Mouse (Mus musculus): Measurements from ENCODE around the gene Fkbp1b. TPM values are rescaled to one million over a fixed set of nuclear protein-coding genes. Genes with fewer than 3 reads are reported as not detected.
"Not testable (repeated sequence)": the region's sequence is repeated elsewhere in the genome, so short reads cannot be mapped to it uniquely, and the experiment has no call there.

The Fkbp1b gene
- polyA plus RNA-seq, 1 experiment from 2014 or later, result 30.7 TPM

GRCm38 (mm10) chr12:4811036-4811435 is 30.4 kb downstream of the Fkbp1b start:
- no peaks in the 10 kb centered on the region for H3K4me1 ChIP-seq (ENCODE audit: control insufficient read depth, insufficient read depth, low read length)
- no peaks in the 10 kb centered on the region for H3K27me3 ChIP-seq (ENCODE audit: control insufficient read depth, insufficient read depth, low read length)
- H3K36me3 ChIP-seq (ENCODE audit: control insufficient read depth, insufficient read depth, low read length), result no peaks in the 10 kb centered on the region
- H3K4me3 ChIP-seq (replicated peaks; ENCODE audit: low read depth, low read length), result no peak overlapping the region
- no peak for DNase-seq
- WGBS, result 81% methylated on average over 4 of the region's 4 CpGs
- ATAC-seq (ENCODE audit: low FRiP score, low TSS enrichment), result no peak
- no peak overlapping the region for H3K9ac ChIP-seq (replicated peaks; ENCODE audit: low read length)
- no peak overlapping the region for H3K4me2 ChIP-seq (ENCODE audit: low read length)
- no peak overlapping the region for H3K27ac ChIP-seq (replicated peaks; ENCODE audit: low read depth, low read length)
- no peaks in the 10 kb centered on the region for H3K9me3 ChIP-seq (ENCODE audit: control insufficient read depth, low read length)

- 81% methylated on average over 6 of the region's 6 CpGs for WGBS
- H3K4me2 ChIP-seq (ENCODE audit: low read length); H3K9ac ChIP-seq (replicated peaks; ENCODE audit: low read length); DNase-seq; H3K4me3 ChIP-seq (replicated peaks; ENCODE audit: low read depth, low read length); H3K27ac ChIP-seq (replicated peaks; ENCODE audit: low read depth, low read length); H3K36me3 ChIP-seq (ENCODE audit: control insufficient read depth, insufficient read depth, low read length); H3K9me3 ChIP-seq (ENCODE audit: control insufficient read depth, low read length); H3K27me3 ChIP-seq (ENCODE audit: control insufficient read depth, insufficient read depth, low read length); H3K4me1 ChIP-seq (ENCODE audit: control insufficient read depth, insufficient read depth, low read length); ATAC-seq (ENCODE audit: low FRiP score, low TSS enrichment): not testable (repeated sequence)
These were observed 43.9 kb downstream of the Fkbp1b start for GRCm38 (mm10) chr12:4797471-4797870.

- Histone ChIP-seq H3K4me2 (ENCODE audit: low read length) (no peak overlapping the region), H3K27me3 (ENCODE audit: control insufficient read depth, insufficient read depth, low read length) (no peaks in the 10 kb centered on the region), H3K27ac (replicated peaks; ENCODE audit: low read depth, low read length) (no peak overlapping the region), H3K4me1 (ENCODE audit: control insufficient read depth, insufficient read depth, low read length) (no peaks in the 10 kb centered on the region), H3K9ac (replicated peaks; ENCODE audit: low read length) (no peak overlapping the region), H3K4me3 (replicated peaks; ENCODE audit: low read depth, low read length) (no peak overlapping the region), H3K9me3 (ENCODE audit: control insufficient read depth, low read length) (no peaks in the 10 kb centered on the region), H3K36me3 (ENCODE audit: control insufficient read depth, insufficient read depth, low read length) (no peaks in the 10 kb centered on the region)
- ATAC-seq (ENCODE audit: low FRiP score, low TSS enrichment) (no peak), DNase-seq (peak; percentile 14)
- WGBS, result 89% methylated on average over 1 of the region's 1 CpGs
These were observed 47.7 kb downstream of the Fkbp1b start for GRCm38 (mm10) chr12:4793718-4794117.

GRCm38 (mm10) chr12:4788128-4788527 is 53.3 kb downstream of the Fkbp1b start:
- not testable (repeated sequence) for H3K9ac ChIP-seq (replicated peaks; ENCODE audit: low read length); H3K36me3 ChIP-seq (ENCODE audit: control insufficient read depth, insufficient read depth, low read length); H3K27ac ChIP-seq (replicated peaks; ENCODE audit: low read depth, low read length); H3K4me2 ChIP-seq (ENCODE audit: low read length); DNase-seq; H3K27me3 ChIP-seq (ENCODE audit: control insufficient read depth, insufficient read depth, low read length); H3K4me3 ChIP-seq (replicated peaks; ENCODE audit: low read depth, low read length); H3K4me1 ChIP-seq (ENCODE audit: control insufficient read depth, insufficient read depth, low read length); H3K9me3 ChIP-seq (ENCODE audit: control insufficient read depth, low read length); ATAC-seq (ENCODE audit: low FRiP score, low TSS enrichment)
- 95% methylated on average over 25 of the region's 25 CpGs for WGBS

GRCm38 (mm10) chr12:4784466-4784865 is 56.9 kb downstream of the Fkbp1b start:
- H3K9ac ChIP-seq (replicated peaks; ENCODE audit: low read length), result no peak overlapping the region
- DNase-seq, result no peak
- no peaks in the 10 kb centered on the region for H3K4me1 ChIP-seq (ENCODE audit: control insufficient read depth, insufficient read depth, low read length)
- no peak overlapping the region for H3K4me2 ChIP-seq (ENCODE audit: low read length)
- no peak for ATAC-seq (ENCODE audit: low FRiP score, low TSS enrichment)
- H3K27ac ChIP-seq (replicated peaks; ENCODE audit: low read depth, low read length), result no peak overlapping the region
- no peak overlapping the region for H3K4me3 ChIP-seq (replicated peaks; ENCODE audit: low read depth, low read length)
- no peaks in the 10 kb centered on the region for H3K36me3 ChIP-seq (ENCODE audit: control insufficient read depth, insufficient read depth, low read length)
- no peaks in the 10 kb centered on the region for H3K27me3 ChIP-seq (ENCODE audit: control insufficient read depth, insufficient read depth, low read length)
- no peaks in the 10 kb centered on the region for H3K9me3 ChIP-seq (ENCODE audit: control insufficient read depth, low read length)
- WGBS, result 78% methylated on average over 2 of the region's 2 CpGs

GRCm38 (mm10) chr12:4783598-4783997 is 57.8 kb downstream of the Fkbp1b start:
- Histone ChIP-seq H3K27ac (replicated peaks; ENCODE audit: low read depth, low read length) (no peak overlapping the region), H3K9ac (replicated peaks; ENCODE audit: low read length) (no peak overlapping the region), H3K27me3 (ENCODE audit: control insufficient read depth, insufficient read depth, low read length) (no peaks in the 10 kb centered on the region), H3K36me3 (ENCODE audit: control insufficient read depth, insufficient read depth, low read length) (no peaks in the 10 kb centered on the region), H3K4me2 (ENCODE audit: low read length) (no peak overlapping the region), H3K4me1 (ENCODE audit: control insufficient read depth, insufficient read depth, low read length) (no peaks in the 10 kb centered on the region), H3K4me3 (replicated peaks; ENCODE audit: low read depth, low read length) (no peak overlapping the region), H3K9me3 (ENCODE audit: control insufficient read depth, low read length) (no peaks in the 10 kb centered on the region)
- WGBS, result 54% methylated on average over 5 of the region's 5 CpGs
- ATAC-seq (ENCODE audit: low FRiP score, low TSS enrichment) (no peak), DNase-seq (no peak)

Other genes starting within 250 kb of the Fkbp1b start
- 19.9 and 21.2 TPM in 2 replicates for gene Itsn2, start 249.0 kb downstream of the Fkbp1b start, polyA plus RNA-seq (2014; fragmentation: Nextera tagmentation; extraction: Ambion mirVana)
- not detected in 2 replicates for gene Gm3625, start 248.7 kb downstream of the Fkbp1b start, polyA plus RNA-seq (2014; fragmentation: Nextera tagmentation; extraction: Ambion mirVana)
- gene Fam228a, start 103.2 kb downstream of the Fkbp1b start, polyA plus RNA-seq (2014; fragmentation: Nextera tagmentation; extraction: Ambion mirVana), result 0.37 and 0.74 TPM in 2 replicates
- gene Pfn4, start 72.6 kb downstream of the Fkbp1b start, polyA plus RNA-seq (2014; fragmentation: Nextera tagmentation; extraction: Ambion mirVana), result 13.4 and 16.6 TPM in 2 replicates
- gene Fam228b, start 72.3 kb downstream of the Fkbp1b start, polyA plus RNA-seq (2014; fragmentation: Nextera tagmentation; extraction: Ambion mirVana), result 7.2 and 7.6 TPM in 2 replicates
- gene Sf3b6, start 24.0 kb downstream of the Fkbp1b start, polyA plus RNA-seq (2014; fragmentation: Nextera tagmentation; extraction: Ambion mirVana), result 345 and 373 TPM in 2 replicates
- gene Wdcp, start 1.7 kb upstream of the Fkbp1b start, polyA plus RNA-seq (2014; fragmentation: Nextera tagmentation; extraction: Ambion mirVana), result 10.8 and 11.0 TPM in 2 replicates
- 1.7 and 2.5 TPM in 2 replicates for gene Mfsd2b, start 32.8 kb upstream of the Fkbp1b start, polyA plus RNA-seq (2014; fragmentation: Nextera tagmentation; extraction: Ambion mirVana)
- gene Ubxn2a, start 66.1 kb upstream of the Fkbp1b start, polyA plus RNA-seq (2014; fragmentation: Nextera tagmentation; extraction: Ambion mirVana), result 31.4 and 38.9 TPM in 2 replicates
- 16.4 and 20.3 TPM in 2 replicates for gene Atad2b, start 75.8 kb upstream of the Fkbp1b start, polyA plus RNA-seq (2014; fragmentation: Nextera tagmentation; extraction: Ambion mirVana)

Data from midbrain, embryonic 14.5 days (tissue).